Mouse (Mus musculus): ENCODE results near the gene Itga6. TPM values are rescaled to one million over a fixed set of nuclear protein-coding genes. Genes with fewer than 3 reads are reported as not detected.

Gene Itga6
- polyA plus RNA-seq, 1 experiment from 2014 or later, result 6.7 TPM

- H3K36me3 ChIP-seq, result no peaks in the 10 kb centered on the region
- no peak overlapping the region for H3K4me2 ChIP-seq
- peaks cover 6% of the 10 kb centered on the region; the same call in 1 of the 2 replicates for H3K4me1 ChIP-seq (replicated peaks)
- H3K27ac ChIP-seq, result no peak overlapping the region
- ATAC-seq (ENCODE audit: low read depth), result no peak
- H3K27me3 ChIP-seq, result no peaks in the 10 kb centered on the region
- DNase-seq, result no peak
- H3K9me3 ChIP-seq (replicated peaks), result no peaks in the 10 kb centered on the region
- no peak overlapping the region for H3K9ac ChIP-seq
- H3K4me3 ChIP-seq (replicated peaks), result no peak overlapping the region
- WGBS (ENCODE audit: insufficient replicate concordance), result 50% methylated on average over 3 of the region's 3 CpGs
These were observed 120.5 kb downstream of the Itga6 start for GRCm38 (mm10) chr2:71865935-71866334.

GRCm38 (mm10) chr2:71866565-71866964 lies 121.1 kb downstream of the Itga6 start:
- ATAC-seq (ENCODE audit: low read depth), result no peak
- Histone ChIP-seq H3K4me1 (replicated peaks) (0 out of 2 replicates have a peak, but pooled peaks cover 4% of the 10 kb centered on the region), H3K36me3 (no peaks in the 10 kb centered on the region), H3K27ac (0 out of 2 replicates have a peak overlapping the region, but pooled peaks have one; percentile 14), H3K4me3 (replicated peaks) (no peak overlapping the region), H3K9ac (no peak overlapping the region), H3K4me2 (no peak overlapping the region), H3K9me3 (replicated peaks) (no peaks in the 10 kb centered on the region), H3K27me3 (no peaks in the 10 kb centered on the region)
- no peak for DNase-seq
- WGBS (ENCODE audit: insufficient replicate concordance), result 18% methylated on average over 1 of the region's 1 CpGs

GRCm38 (mm10) chr2:71867019-71867418 lies 121.6 kb downstream of the Itga6 start:
- H3K4me2 ChIP-seq, result no peak overlapping the region
- H3K9me3 ChIP-seq (replicated peaks), result no peaks in the 10 kb centered on the region
- peaks cover 6% of the 10 kb centered on the region; the same call in 1 of the 2 replicates for H3K4me1 ChIP-seq (replicated peaks)
- WGBS (ENCODE audit: insufficient replicate concordance), result 50% methylated on average over 3 of the region's 3 CpGs
- no peaks in the 10 kb centered on the region for H3K27me3 ChIP-seq
- DNase-seq (no peak), ATAC-seq (ENCODE audit: low read depth) (no peak)
- no peak overlapping the region for H3K27ac ChIP-seq
- no peaks in the 10 kb centered on the region for H3K36me3 ChIP-seq
- no peak overlapping the region for H3K4me3 ChIP-seq (replicated peaks)
- H3K9ac ChIP-seq, result no peak overlapping the region

GRCm38 (mm10) chr2:71867480-71867879 lies 122.1 kb downstream of the Itga6 start:
- H3K27me3 ChIP-seq, result no peaks in the 10 kb centered on the region
- H3K4me1 ChIP-seq (replicated peaks), result peaks cover 10% of the 10 kb centered on the region
- H3K9me3 ChIP-seq (replicated peaks), result no peaks in the 10 kb centered on the region
- DNase-seq (no peak), ATAC-seq (ENCODE audit: low read depth) (no peak)
- no peak overlapping the region for H3K4me2 ChIP-seq
- H3K9ac ChIP-seq, result no peak overlapping the region
- WGBS (ENCODE audit: insufficient replicate concordance), result 13% methylated on average over 5 of the region's 5 CpGs
- H3K4me3 ChIP-seq (replicated peaks), result no peak overlapping the region
- H3K27ac ChIP-seq, result no peak overlapping the region
- H3K36me3 ChIP-seq, result no peaks in the 10 kb centered on the region

GRCm38 (mm10) chr2:71868256-71868655 lies 122.8 kb downstream of the Itga6 start:
- no peak for ATAC-seq (ENCODE audit: low read depth)
- 88% methylated on average over 1 of the region's 1 CpGs for WGBS (ENCODE audit: insufficient replicate concordance)

GRCm38 (mm10) chr2:71872141-71872540 lies 126.7 kb downstream of the Itga6 start:
- Histone ChIP-seq H3K36me3 (peaks cover 4% of the 10 kb centered on the region; the same call in 1 of the 2 replicates), H3K27me3 (no peaks in the 10 kb centered on the region), H3K4me2 (peak overlapping the region; percentile 98), H3K27ac (no peak overlapping the region), H3K9me3 (replicated peaks) (no peaks in the 10 kb centered on the region), H3K4me3 (replicated peaks) (peak overlapping the region; percentile 88), H3K9ac (0 out of 2 replicates have a peak overlapping the region, but pooled peaks have one; percentile 70), H3K4me1 (replicated peaks) (peaks cover 49% of the 10 kb centered on the region)
- no peak for DNase-seq
- ATAC-seq (ENCODE audit: low read depth), result no peak
- WGBS (ENCODE audit: insufficient replicate concordance), result 71% methylated on average over 10 of the region's 10 CpGs

More at GRCm38 (mm10) chr2:71868256-71868655, 122.8 kb downstream of the Itga6 start:
- Histone ChIP-seq H3K9ac (no peak overlapping the region), H3K9me3 (replicated peaks) (no peaks in the 10 kb centered on the region), H3K36me3 (no peaks in the 10 kb centered on the region), H3K4me3 (replicated peaks) (no peak overlapping the region), H3K27me3 (no peaks in the 10 kb centered on the region), H3K4me1 (replicated peaks) (peaks cover 14% of the 10 kb centered on the region), H3K4me2 (no peak overlapping the region), H3K27ac (no peak overlapping the region)
- no peak for DNase-seq

- DNase-seq (peak; percentile 100), ATAC-seq (ENCODE audit: low read depth) (peak; percentile 95)
- peak within 1 kb of the TSS; percentile 94 for H3K27ac ChIP-seq
- peaks cover 10% of the 10 kb centered on the region for H3K36me3 ChIP-seq
- H3K9me3 ChIP-seq (replicated peaks), result no peaks in the 10 kb centered on the region
- under 1% methylated on average over 54 of the region's 55 CpGs for WGBS (ENCODE audit: insufficient replicate concordance)
- peak within 1 kb of the TSS; percentile 88 for H3K4me3 ChIP-seq (replicated peaks)
- peak within 1 kb of the TSS; percentile 95 for H3K9ac ChIP-seq
- peaks cover 53% of the 10 kb centered on the region for H3K4me1 ChIP-seq (replicated peaks)
- peak within 1 kb of the TSS; percentile 98 for H3K4me2 ChIP-seq
- H3K27me3 ChIP-seq, result no peaks in the 10 kb centered on the region
These were observed 127.5 kb downstream of the Itga6 start, which contains the start of gene Pdk1 for GRCm38 (mm10) chr2:71872801-71873443. Gene Pdk1 (plus strand): TSS chr2:71873224.

GRCm38 (mm10) chr2:71873474-71874322 lies 128.3 kb downstream of the Itga6 start:
- WGBS (ENCODE audit: insufficient replicate concordance), result under 1% methylated on average over 50 of the region's 51 CpGs
- H3K27ac ChIP-seq, result peak overlapping the region; percentile 94
- H3K4me2 ChIP-seq, result peak overlapping the region; percentile 98
- H3K4me3 ChIP-seq (replicated peaks), result peak overlapping the region; percentile 88
- H3K27me3 ChIP-seq, result no peaks in the 10 kb centered on the region
- ATAC-seq (ENCODE audit: low read depth) (peak; percentile 53), DNase-seq (peak; percentile 41)
- no peaks in the 10 kb centered on the region for H3K9me3 ChIP-seq (replicated peaks)
- peak overlapping the region; percentile 95 for H3K9ac ChIP-seq
- peaks cover 12% of the 10 kb centered on the region for H3K36me3 ChIP-seq
- peaks cover 59% of the 10 kb centered on the region for H3K4me1 ChIP-seq (replicated peaks)

- Histone ChIP-seq H3K27me3 (no peaks in the 10 kb centered on the region), H3K9ac (peak overlapping the region; percentile 95), H3K4me3 (replicated peaks) (peak overlapping the region; percentile 88), H3K9me3 (replicated peaks) (no peaks in the 10 kb centered on the region), H3K36me3 (peaks cover 14% of the 10 kb centered on the region), H3K4me2 (peak overlapping the region; percentile 98), H3K27ac (peak overlapping the region; percentile 94), H3K4me1 (replicated peaks) (peaks cover 65% of the 10 kb centered on the region)
- DNase-seq (peak; percentile 56), ATAC-seq (ENCODE audit: low read depth) (peak; percentile 23; the same call in 1 of the 2 replicates)
- 27% methylated on average over 2 of the region's 2 CpGs for WGBS (ENCODE audit: insufficient replicate concordance)
These were observed 129.0 kb downstream of the Itga6 start for GRCm38 (mm10) chr2:71874422-71874821.

- peaks cover 68% of the 10 kb centered on the region for H3K4me1 ChIP-seq (replicated peaks)
- peak overlapping the region; percentile 98 for H3K4me2 ChIP-seq
- ATAC-seq (ENCODE audit: low read depth) (no peak), DNase-seq (no peak)
- H3K27me3 ChIP-seq, result no peaks in the 10 kb centered on the region
- peaks cover 17% of the 10 kb centered on the region for H3K36me3 ChIP-seq
- peak overlapping the region; percentile 94 for H3K27ac ChIP-seq
- no peaks in the 10 kb centered on the region for H3K9me3 ChIP-seq (replicated peaks)
- WGBS (ENCODE audit: insufficient replicate concordance), result 34% methylated on average over 2 of the region's 2 CpGs
- peak overlapping the region; percentile 88 for H3K4me3 ChIP-seq (replicated peaks)
- peak overlapping the region; percentile 95 for H3K9ac ChIP-seq
These were observed 129.4 kb downstream of the Itga6 start for GRCm38 (mm10) chr2:71874836-71875235.

GRCm38 (mm10) chr2:71877865-71878264 lies 132.4 kb downstream of the Itga6 start:
- DNase-seq (no peak), ATAC-seq (ENCODE audit: low read depth) (no peak)
- Histone ChIP-seq H3K27ac (peak overlapping the region; percentile 85), H3K4me1 (replicated peaks) (peaks cover 59% of the 10 kb centered on the region), H3K4me2 (peak overlapping the region; percentile 26), H3K36me3 (peaks cover 43% of the 10 kb centered on the region), H3K4me3 (replicated peaks) (no peak overlapping the region), H3K9ac (peak overlapping the region; percentile 22; the same call in 1 of the 2 replicates), H3K9me3 (replicated peaks) (no peaks in the 10 kb centered on the region), H3K27me3 (no peaks in the 10 kb centered on the region)
- WGBS (ENCODE audit: insufficient replicate concordance), result 81% methylated on average over 4 of the region's 4 CpGs

Data from liver, embryonic 13.5 days (tissue).